Mouse (Mus musculus) heart, postnatal 14 days (tissue): Measurements from ENCODE around the gene Ubp1. TPM values are rescaled to one million over a fixed set of nuclear protein-coding genes. Genes with fewer than 3 reads are reported as not detected.

ENCODE experiments used
- DNase-seq, 2 experiments: peaks; one replicate each; pipeline ENCODE4 v3.0.0; 2021 to 2022
- intact Hi-C: fragments of 180-260 bp; cut with DNase I; formaldehyde crosslinking; loops from one replicate; pipeline ENCODE4 v1.15.1; 2025
- total RNA-seq, 2 experiments: library from RNA; stranded (reverse); gene quantifications; 2 replicates each; pipeline ENCODE4 v1.2.3; 2021

The Ubp1 gene
- total RNA-seq, 2 experiments from 2014 or later, result 28.8 to 32.0 TPM

DNA sequence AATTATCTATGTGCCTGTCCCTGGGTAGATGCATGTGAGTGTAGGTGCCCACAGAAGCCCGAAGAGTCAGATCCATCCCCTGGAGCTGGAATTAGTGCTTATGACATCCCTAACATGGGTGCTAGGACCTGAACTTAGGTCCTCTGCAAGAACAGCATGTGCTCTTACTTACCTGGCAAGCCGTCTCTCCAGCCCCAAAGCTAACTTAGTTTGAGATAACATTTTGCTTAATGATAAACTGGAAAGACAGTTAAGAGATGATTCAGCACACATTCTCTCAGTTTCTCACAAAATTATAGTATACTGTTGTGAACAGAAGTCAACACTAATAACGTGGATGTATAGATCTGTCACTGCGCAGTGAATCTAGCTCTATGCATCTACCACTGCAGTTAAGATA is 36.1 kb downstream of the Ubp1 start:
- intact Hi-C loops, result no loop called here

GRCm38 (mm10) chr9:113968967-113969366 is 38.2 kb downstream of the Ubp1 start:
- DNase-seq, result no peak
- intact Hi-C loops, result no loop called here

More for the DNA sequence above, 36.1 kb downstream of the Ubp1 start:
- DNase-seq, result no peak

GRCm38 (mm10) chr9:113969399-113969798 is 38.7 kb downstream of the Ubp1 start:
- no peak for DNase-seq
- intact Hi-C loops, result no loop called here

DNA sequence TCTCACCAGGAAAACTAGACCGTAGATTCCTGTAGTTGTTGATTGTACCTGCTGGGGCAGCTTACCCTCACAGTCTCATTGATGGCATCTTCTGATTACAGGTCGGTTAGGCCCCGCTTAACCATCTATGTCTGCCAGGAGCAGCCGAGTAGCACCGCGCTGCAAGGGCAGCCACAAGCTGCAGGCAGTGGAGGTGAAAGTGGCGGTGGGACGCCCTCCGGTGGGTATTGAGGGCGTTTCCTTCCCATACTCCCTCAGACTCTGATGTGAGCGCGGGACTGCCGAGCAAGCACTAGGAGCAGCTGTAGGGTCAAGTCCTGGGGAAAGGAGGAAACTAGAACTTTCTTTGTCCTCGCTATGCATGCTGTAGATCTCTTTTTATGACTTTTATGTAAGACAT is 39.3 kb downstream of the Ubp1 start:
- no peak for DNase-seq
- intact Hi-C loops, result no loop called here

DNA sequence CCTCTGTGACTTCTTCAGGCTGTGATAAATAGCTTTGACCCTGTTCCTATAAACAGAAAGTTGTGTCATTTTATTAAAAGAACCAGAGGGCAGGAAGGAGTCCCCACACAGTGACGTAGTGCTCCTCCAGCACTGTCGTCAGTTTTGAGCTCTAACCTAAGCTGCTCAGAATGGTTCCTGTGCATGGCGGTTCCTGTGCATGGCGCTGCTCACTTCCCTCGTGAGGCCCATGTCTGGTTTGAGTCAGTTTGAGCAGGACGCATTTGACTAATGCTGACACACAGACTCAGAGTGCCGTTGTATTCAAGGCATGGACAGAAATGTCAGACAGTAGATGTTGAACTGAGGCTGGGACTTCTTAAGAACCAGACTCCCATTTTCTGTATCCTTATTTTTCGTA is 40.9 kb downstream of the Ubp1 start:
- intact Hi-C loops, result no loop called here
- no peak for DNase-seq

DNA sequence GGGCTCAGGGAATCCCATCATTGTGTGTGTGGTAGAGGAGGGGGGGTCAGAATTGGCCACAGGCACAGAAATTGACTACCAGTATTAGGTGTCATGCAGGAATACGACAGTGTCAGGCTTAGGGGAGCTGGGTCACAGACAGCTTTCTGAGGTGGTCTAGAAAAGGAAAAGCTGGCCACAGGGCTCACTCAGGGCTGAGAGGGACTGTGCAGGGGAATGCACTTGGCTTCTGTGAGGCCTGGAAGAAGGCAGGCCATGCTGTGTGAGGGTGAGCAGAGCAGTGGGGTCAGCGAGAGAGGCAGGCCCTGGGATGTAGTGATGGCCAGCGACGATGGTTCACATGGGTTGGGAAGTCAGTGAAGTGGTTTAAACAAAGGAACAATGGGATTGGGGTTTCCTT is 43.1 kb downstream of the Ubp1 start:
- intact Hi-C loops, result no loop called here
- no peak for DNase-seq

GRCm38 (mm10) chr9:113974945-113975344 is 44.2 kb downstream of the Ubp1 start:
- no peak for DNase-seq
- intact Hi-C loops, result no loop called here

GRCm38 (mm10) chr9:113975442-113975841 is 44.7 kb downstream of the Ubp1 start:
- no peak for DNase-seq
- intact Hi-C loops, result no loop called here

DNA sequence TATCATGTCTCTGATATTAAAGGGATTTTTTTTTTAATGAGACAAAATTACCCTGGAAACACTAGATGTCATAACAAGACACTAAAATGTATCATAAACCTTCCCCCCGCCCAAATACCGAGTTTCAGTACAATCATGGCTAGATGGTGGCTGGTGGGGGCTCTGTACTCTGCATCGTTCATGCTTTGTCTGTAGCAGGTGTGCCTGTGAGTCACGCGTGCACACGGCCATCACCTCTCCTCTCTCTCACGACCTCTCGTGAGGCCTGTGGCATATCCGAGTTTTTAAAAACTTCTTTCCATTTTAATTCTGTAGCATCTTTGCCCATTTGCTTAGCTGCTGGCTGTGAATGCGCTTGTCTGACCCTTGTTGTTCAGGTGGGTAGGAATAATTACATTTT is 45.5 kb downstream of the Ubp1 start:
- no peak for DNase-seq
- intact Hi-C loops, result no loop called here

GRCm38 (mm10) chr9:113977225-113977840 is 46.6 kb downstream of the Ubp1 start:
- intact Hi-C loops, result no loop called here
- DNase-seq, result no peak

- DNase-seq, result no peak
- intact Hi-C loops, result no loop called here
These were observed 47.9 kb downstream of the Ubp1 start for GRCm38 (mm10) chr9:113978656-113979055.

- DNase-seq, result peak; percentile 12 to 19
- intact Hi-C loops, result no loop called here
These were observed 48.6 kb downstream of the Ubp1 start for GRCm38 (mm10) chr9:113979356-113979755.

GRCm38 (mm10) chr9:113981099-113981880 is 50.6 kb downstream of the Ubp1 start:
- DNase-seq, result peak; percentile 44 to 52
- intact Hi-C loops, result loop anchor here (10.0 kb wide), 1 partner anchor 404 kb away; no protein-coding TSS in a partner anchor

DNA sequence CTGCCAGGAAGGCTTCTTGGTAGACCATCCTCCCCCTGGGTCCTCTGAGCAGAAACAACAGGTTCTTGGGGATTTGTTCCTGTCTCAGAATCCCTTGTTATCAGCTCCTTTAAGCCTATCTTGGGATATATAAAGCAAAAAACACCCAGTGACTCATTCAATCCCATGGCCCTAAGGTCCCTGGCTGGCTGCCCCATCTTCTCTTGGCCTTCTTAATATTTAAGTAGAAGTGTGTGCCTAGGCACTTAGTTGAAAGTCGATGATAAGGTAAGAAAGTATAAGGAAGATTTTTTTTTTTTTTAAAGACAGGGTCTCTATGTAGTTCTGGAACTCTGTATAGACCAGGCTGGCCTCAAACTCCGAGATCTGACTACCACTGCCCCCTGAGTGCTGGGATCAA is 51.7 kb downstream of the Ubp1 start:
- no peak for DNase-seq
- intact Hi-C loops, result loop anchor here (10.0 kb wide), 1 partner anchor 402 kb away; no protein-coding TSS in a partner anchor

DNA sequence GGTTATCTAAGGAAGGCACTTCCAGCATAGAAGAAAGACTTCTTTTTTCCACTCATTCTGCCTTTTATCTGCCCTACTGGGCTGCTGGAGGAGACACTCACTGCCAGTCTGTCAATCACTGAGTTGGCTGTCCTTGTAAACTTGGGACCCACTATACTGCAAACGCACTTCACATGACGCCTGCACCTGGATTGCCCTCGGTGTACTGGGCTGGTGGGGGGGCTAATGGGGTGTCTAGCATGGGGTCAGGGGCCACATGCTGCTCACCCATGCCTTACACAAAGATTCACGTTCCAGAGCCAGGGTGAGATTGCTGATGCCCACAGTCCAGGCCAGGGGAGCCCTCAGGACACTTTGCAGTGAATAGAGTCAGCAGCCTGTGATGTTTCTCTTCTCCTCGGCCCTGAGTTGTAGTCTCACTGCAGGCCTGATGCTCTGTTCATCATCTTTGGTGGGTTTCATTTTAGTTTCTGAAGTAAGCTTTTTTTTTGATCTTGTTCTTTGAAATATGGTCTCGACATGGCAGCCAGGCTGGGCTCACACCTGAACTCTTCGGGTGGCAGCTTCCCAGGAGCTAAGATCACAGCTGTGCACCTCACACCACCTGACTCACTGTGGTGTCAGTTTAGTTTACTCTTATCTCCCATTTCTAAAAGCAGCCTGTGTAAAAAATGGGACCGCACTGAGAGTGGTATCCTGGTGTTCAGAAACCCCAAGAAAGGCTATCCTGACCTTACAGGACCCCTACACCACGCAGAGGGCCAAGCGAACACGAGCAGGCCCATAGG is 52.3 kb downstream of the Ubp1 start:
- intact Hi-C loops, result loop anchor here (10.0 kb wide), 1 partner anchor 402 kb away; no protein-coding TSS in a partner anchor
- no peak for DNase-seq

DNA sequence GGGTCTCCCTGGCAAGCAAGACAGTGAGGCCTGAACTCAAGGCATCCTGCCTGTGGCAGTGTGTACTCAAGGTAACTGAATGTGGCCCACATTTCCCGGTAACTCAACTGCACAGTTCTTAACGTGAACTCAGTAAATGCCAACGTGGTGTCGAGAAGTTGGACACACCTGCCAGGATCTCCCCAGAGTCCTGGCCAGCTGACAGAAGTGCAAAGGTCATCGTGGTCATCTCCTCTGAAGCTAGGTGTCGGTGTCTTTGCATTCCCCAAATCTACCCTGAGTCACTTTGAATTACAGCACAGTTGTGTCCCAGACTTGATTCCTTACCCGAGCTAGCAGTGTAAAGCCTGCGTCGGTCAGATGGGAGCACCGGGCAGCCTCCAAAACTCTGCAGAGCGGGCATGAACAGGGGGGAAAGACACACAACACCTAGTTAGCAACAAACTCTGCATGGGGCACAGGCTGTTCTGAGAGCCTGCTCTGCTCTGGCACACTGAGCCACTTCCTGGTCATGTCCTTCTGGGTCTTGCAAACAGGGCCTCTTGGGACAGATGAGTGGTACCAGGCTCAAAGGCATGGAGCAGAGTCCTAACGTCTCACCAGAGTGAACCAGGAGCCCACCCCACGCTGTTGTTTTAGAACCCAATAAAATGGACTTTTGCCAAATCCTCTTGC is 54.3 kb downstream of the Ubp1 start:
- intact Hi-C loops, result loop anchor here (10.0 kb wide), 1 partner anchor 400 kb away; no protein-coding TSS in a partner anchor
- no peak for DNase-seq

- peak; percentile 84 to 89 for DNase-seq
- intact Hi-C loops, result loop anchor here (1.0 kb wide), 1 partner anchor 126 kb away; no protein-coding TSS in a partner anchor
These were observed 60.0 kb downstream of the Ubp1 start for GRCm38 (mm10) chr9:113990547-113991248.

DNA sequence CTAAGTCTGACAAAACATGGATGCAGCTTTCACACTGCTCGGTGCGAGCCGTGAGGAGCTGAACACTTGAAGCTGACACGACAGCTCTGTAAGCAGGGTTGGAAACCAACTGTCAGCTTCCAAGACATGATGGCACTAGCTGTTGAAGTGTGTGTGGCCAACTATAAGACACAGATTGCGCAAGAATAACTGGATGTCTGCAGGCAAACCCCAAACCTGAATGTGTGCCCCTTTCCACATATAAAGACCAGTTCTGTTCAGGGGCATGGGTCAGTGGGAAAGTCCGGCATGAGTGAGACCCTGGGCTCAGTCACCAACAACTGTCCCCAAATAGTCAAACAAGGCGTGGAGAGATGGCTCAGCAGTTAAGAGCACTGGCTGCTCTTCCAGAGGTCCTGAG is 62.1 kb downstream of the Ubp1 start:
- no peak for DNase-seq
- intact Hi-C loops, result no loop called here

GRCm38 (mm10) chr9:113998311-113998710 is 67.6 kb downstream of the Ubp1 start:
- intact Hi-C loops, result no loop called here
- DNase-seq, result no peak

- no peak for DNase-seq
- intact Hi-C loops, result no loop called here
These were observed 76.1 kb downstream of the Ubp1 start for GRCm38 (mm10) chr9:114006801-114007200.
